In the genomic region with DNA sequence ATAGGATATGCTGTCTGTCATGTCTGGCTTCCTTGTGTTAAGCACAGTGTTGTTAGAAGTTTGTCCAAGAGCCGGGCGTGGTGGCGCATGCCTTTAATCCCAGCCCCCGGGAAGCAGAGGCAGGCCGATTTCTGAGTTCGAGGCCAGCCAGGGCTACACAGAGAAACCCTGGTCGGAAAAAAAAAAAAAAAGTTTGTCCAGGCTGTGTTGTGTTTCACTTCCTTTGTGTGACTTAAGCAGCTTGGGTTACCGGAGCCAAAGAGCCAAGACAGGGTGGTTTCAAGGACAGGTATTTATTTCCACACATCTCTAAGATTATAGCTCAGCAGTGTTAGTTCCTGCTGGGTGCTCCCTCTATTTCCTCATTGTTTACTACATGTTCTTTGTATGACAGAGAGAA, we compare ENCODE assay signal across 16 mouse cellular contexts.
"Had no signal": no experiment of that assay in that cellular context is flagged by ENCODE, and none has a peak within 500 bp of the region (broad histone marks: within the 10 kb centered on the region; RNA-seq: fewer than 3 reads in every experiment).

No protein-coding gene starts in this region.

- H3K9ac ChIP-seq: neural tube, embryonic 12.5 days; neural tube, embryonic 13.5 days; neural tube, embryonic 15.5 days; stomach, embryonic 15.5 days had no signal

- H3K27me3 ChIP-seq: neural tube, embryonic 12.5 days; neural tube, embryonic 13.5 days; neural tube, embryonic 15.5 days; stomach, embryonic 15.5 days had no signal

- H3K4me1 ChIP-seq: neural tube, embryonic 12.5 days; stomach, embryonic 15.5 days had no signal

- H3K4me3 ChIP-seq: neural tube, embryonic 12.5 days; neural tube, embryonic 13.5 days; neural tube, embryonic 15.5 days; stomach, embryonic 15.5 days had no signal

- H3K4me2 ChIP-seq: neural tube, embryonic 12.5 days; neural tube, embryonic 13.5 days; neural tube, embryonic 15.5 days; stomach, embryonic 15.5 days had no signal

- H3K27ac ChIP-seq: neural tube, embryonic 12.5 days; neural tube, embryonic 13.5 days; neural tube, embryonic 15.5 days; stomach, embryonic 15.5 days; stomach, postnatal 0 days had no signal

- H3K36me3 ChIP-seq: neural tube, embryonic 15.5 days; stomach, embryonic 15.5 days had no signal

- DNase-seq: retina, postnatal 1 day; right cerebral cortex, adult 18-20 months; right cerebral cortex, postnatal 14 days; right cerebral cortex, postnatal 25 days; spleen, adult 18-20 months; thymus, adult 18-20 months; thymus, adult 2 months; thymus, postnatal 14 days; thymus, postnatal 25 days; thymus, postnatal 36 days; thymus, postnatal 4 days had no signal

- H3K9me3 ChIP-seq: neural tube, embryonic 12.5 days; neural tube, embryonic 13.5 days; neural tube, embryonic 15.5 days; stomach, embryonic 15.5 days had no signal
